In the genomic region with DNA sequence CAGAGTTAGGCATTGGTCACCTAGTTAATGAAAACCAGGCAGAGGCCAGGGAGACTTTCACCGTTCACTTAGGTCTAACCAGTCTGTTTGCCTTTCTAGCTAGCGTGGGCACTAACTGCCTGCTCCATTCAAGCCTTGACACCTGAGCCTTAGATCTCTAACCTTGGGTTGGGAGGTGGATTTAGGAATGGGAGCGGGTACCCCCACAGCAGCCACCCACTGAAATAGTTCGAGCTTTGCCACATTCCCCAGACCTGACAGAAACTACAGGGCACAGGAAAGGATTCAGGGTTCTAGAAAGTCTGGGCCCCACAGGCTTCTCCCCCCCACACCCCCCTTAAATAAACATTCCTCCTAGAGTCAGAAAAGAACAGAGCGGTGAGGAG, we compare ENCODE assay signal across 9 mouse cellular contexts. TPM values are rescaled to one million over a fixed set of nuclear protein-coding genes. Genes with fewer than 3 reads are reported as not detected.
DNase-seq lines count a peak whose midpoint lies in the region; ATAC-seq and TF ChIP-seq lines count a peak whose summit lies in the region.
"Had no signal": no experiment of that assay in that cellular context is flagged by ENCODE, and none has a peak within 500 bp of the region (broad histone marks: within the 10 kb centered on the region; RNA-seq: fewer than 3 reads in every experiment).

No protein-coding gene starts in this region.

- H3K9me3 ChIP-seq in embryonic facial prominence, embryonic 10.5 days: no peaks in the 10 kb centered on the region
- no peaks in the 10 kb centered on the region for H3K9me3 ChIP-seq in midbrain, embryonic 11.5 days (ENCODE audit: control insufficient read depth, low read length)

- H3K4me3 ChIP-seq in embryonic facial prominence, embryonic 10.5 days: peak overlapping the region; percentile 88
- H3K4me3 ChIP-seq in kidney, adult 2 months (ENCODE audit: insufficient read depth, low read depth, low read length): no peak overlapping the region
- H3K4me3 ChIP-seq in midbrain, embryonic 11.5 days (ENCODE audit: low read depth, low read length): no peak overlapping the region

- WGBS in embryonic facial prominence, embryonic 10.5 days: 6% methylated on average over 5 of the region's 5 CpGs
- WGBS in kidney, adult 2 months: 29% methylated on average over 5 of the region's 5 CpGs
- WGBS in midbrain, embryonic 11.5 days: 10% methylated on average over 5 of the region's 5 CpGs

- H3K27me3 ChIP-seq in embryonic facial prominence, embryonic 10.5 days (replicated peaks; ENCODE audit: low read depth, poor library complexity, severe bottlenecking): peaks cover 56% of the 10 kb centered on the region
- no peaks in the 10 kb centered on the region for H3K27me3 ChIP-seq in kidney, adult 2 months (replicated peaks; ENCODE audit: control insufficient read depth, insufficient read depth, low read length)
- peaks cover 48% of the 10 kb centered on the region for H3K27me3 ChIP-seq in midbrain, embryonic 11.5 days (ENCODE audit: control insufficient read depth, insufficient read depth, low read length)

- TF ChIP-seq POLR2A in kidney, adult 2 months (IDR thresholded peaks at IDR 0.05; ENCODE audit: low read depth, low read length): no peak

- peaks cover 78% of the 10 kb centered on the region for H3K4me1 ChIP-seq in embryonic facial prominence, embryonic 10.5 days
- peaks cover 25% of the 10 kb centered on the region for H3K4me1 ChIP-seq in kidney, adult 2 months (ENCODE audit: control insufficient read depth, insufficient read depth, low read length)
- H3K4me1 ChIP-seq in midbrain, embryonic 11.5 days (ENCODE audit: control insufficient read depth, insufficient read depth, low read length): peaks cover 24% of the 10 kb centered on the region

- peak overlapping the region; percentile 94 for H3K27ac ChIP-seq in embryonic facial prominence, embryonic 10.5 days (replicated peaks)
- H3K27ac ChIP-seq in kidney, adult 2 months (ENCODE audit: insufficient read depth, low read depth, low read length): peak overlapping the region; percentile 92
- no peak overlapping the region for H3K27ac ChIP-seq in midbrain, embryonic 11.5 days (ENCODE audit: low read depth, low read length)

- peaks cover 7% of the 10 kb centered on the region; the same call in 1 of the 2 replicates for H3K36me3 ChIP-seq in embryonic facial prominence, embryonic 10.5 days (replicated peaks)
- H3K36me3 ChIP-seq in kidney, adult 2 months (ENCODE audit: control insufficient read depth, insufficient read depth, low read length): no peaks in the 10 kb centered on the region
- no peaks in the 10 kb centered on the region for H3K36me3 ChIP-seq in midbrain, embryonic 11.5 days (ENCODE audit: control insufficient read depth, insufficient read depth, low read length)

- DNase-seq in cerebellum, adult 9-11 months: peak; percentile 56
- no peak for DNase-seq in cerebellum, postnatal 4 days (ENCODE audit: low spot score in 2 of 2)
- DNase-seq in embryonic facial prominence, embryonic 10.5 days (ENCODE audit: low spot score): peak; percentile 41
- peak; percentile 83 for DNase-seq in kidney, adult 2 months
- DNase-seq in midbrain, embryonic 11.5 days (ENCODE audit: low spot score, missing footprints): peak; percentile 89
- DNase-seq in layer of hippocampus, postnatal 36 days: no peak
- no peak for DNase-seq in B cell, adult 2 months
- DNase-seq in lung, postnatal 4 days: no peak

- no peak overlapping the region for H3K9ac ChIP-seq in midbrain, embryonic 11.5 days (ENCODE audit: low read length)

- TF ChIP-seq CTCF in kidney, adult 2 months (conservative IDR thresholded peaks at IDR 0.05; ENCODE audit: insufficient read depth, insufficient read length, low read depth, low read length): no peak

- peak overlapping the region; percentile 95; the same call in 1 of the 2 replicates for H3K4me2 ChIP-seq in midbrain, embryonic 11.5 days

- ATAC-seq in midbrain, embryonic 11.5 days (ENCODE audit: low FRiP score): no peak

RNA-seq across cellular contexts. Expression of a gene that starts 0.9 kb away (rescaled TPM):
- polyA plus RNA-seq in embryonic facial prominence, embryonic 10.5 days (2016; fragmentation: Nextera tagmentation; extraction: Ambion mirVana): 62.2 and 62.5 TPM in 2 replicates
- 241 and 285 TPM in 2 replicates for polyA plus RNA-seq in kidney, adult 2 months (2012; rRNA removed)
- polyA plus RNA-seq in midbrain, embryonic 11.5 days (2014; fragmentation: Nextera tagmentation; extraction: Ambion mirVana): 8.9 and 10.7 TPM in 2 replicates
- 1 to 10 TPM; 3.6 to 5.1 TPM for total RNA-seq in layer of hippocampus, postnatal 36 days (2021)

RNA-seq across cellular contexts. Expression of a gene that starts 39.8 kb away (rescaled TPM):
- polyA plus RNA-seq in embryonic facial prominence, embryonic 10.5 days (2016; fragmentation: Nextera tagmentation; extraction: Ambion mirVana): 1.1 and 1.8 TPM in 2 replicates
- polyA plus RNA-seq in kidney, adult 2 months (2012; rRNA removed): 0.61 and 0.91 TPM in 2 replicates
- 0.79 and 1.1 TPM in 2 replicates for polyA plus RNA-seq in midbrain, embryonic 11.5 days (2014; fragmentation: Nextera tagmentation; extraction: Ambion mirVana)
- under 1 TPM; 0.40 to 0.56 TPM for total RNA-seq in layer of hippocampus, postnatal 36 days (2021)

RNA-seq across cellular contexts. Expression of a gene that starts 51.3 kb away (rescaled TPM):
- polyA plus RNA-seq in embryonic facial prominence, embryonic 10.5 days (2016; fragmentation: Nextera tagmentation; extraction: Ambion mirVana): 0.18 TPM in 1 of 2 replicates, not detected in the other
- polyA plus RNA-seq in kidney, adult 2 months (2012; rRNA removed): not detected in 2 replicates
- polyA plus RNA-seq in midbrain, embryonic 11.5 days (2014; fragmentation: Nextera tagmentation; extraction: Ambion mirVana): 0.12 TPM in 1 of 2 replicates, not detected in the other
- not detected for total RNA-seq in layer of hippocampus, postnatal 36 days (2021)
- total RNA-seq: gastrocnemius, postnatal 4 days had no signal

RNA-seq across cellular contexts. Expression of a gene that starts 54.3 kb away (rescaled TPM):
- polyA plus RNA-seq in embryonic facial prominence, embryonic 10.5 days (2016; fragmentation: Nextera tagmentation; extraction: Ambion mirVana): 10.0 and 17.0 TPM in 2 replicates
- 0.12 and 0.13 TPM in 2 replicates for polyA plus RNA-seq in kidney, adult 2 months (2012; rRNA removed)
- polyA plus RNA-seq in midbrain, embryonic 11.5 days (2014; fragmentation: Nextera tagmentation; extraction: Ambion mirVana): 65.3 and 70.2 TPM in 2 replicates
- total RNA-seq in layer of hippocampus, postnatal 36 days (2021): 10 to 100 TPM; 24.1 to 24.6 TPM

Comparison
In these comparisons a context has a peak if more than half of its experiments do, and no peak if none do; other contexts are left out.
1. DNase-seq: peak in cerebellum, adult 9-11 months (single experiment), embryonic facial prominence, embryonic 10.5 days (single experiment), kidney, adult 2 months (single experiment) and midbrain, embryonic 11.5 days (single experiment); none in cerebellum, postnatal 4 days (0 of 2), layer of hippocampus, postnatal 36 days (0 of 2), B cell, adult 2 months (0 of 2) and lung, postnatal 4 days (0 of 2).